Mouse (Mus musculus): ENCODE measurements around the gene Sept9.

DNA sequence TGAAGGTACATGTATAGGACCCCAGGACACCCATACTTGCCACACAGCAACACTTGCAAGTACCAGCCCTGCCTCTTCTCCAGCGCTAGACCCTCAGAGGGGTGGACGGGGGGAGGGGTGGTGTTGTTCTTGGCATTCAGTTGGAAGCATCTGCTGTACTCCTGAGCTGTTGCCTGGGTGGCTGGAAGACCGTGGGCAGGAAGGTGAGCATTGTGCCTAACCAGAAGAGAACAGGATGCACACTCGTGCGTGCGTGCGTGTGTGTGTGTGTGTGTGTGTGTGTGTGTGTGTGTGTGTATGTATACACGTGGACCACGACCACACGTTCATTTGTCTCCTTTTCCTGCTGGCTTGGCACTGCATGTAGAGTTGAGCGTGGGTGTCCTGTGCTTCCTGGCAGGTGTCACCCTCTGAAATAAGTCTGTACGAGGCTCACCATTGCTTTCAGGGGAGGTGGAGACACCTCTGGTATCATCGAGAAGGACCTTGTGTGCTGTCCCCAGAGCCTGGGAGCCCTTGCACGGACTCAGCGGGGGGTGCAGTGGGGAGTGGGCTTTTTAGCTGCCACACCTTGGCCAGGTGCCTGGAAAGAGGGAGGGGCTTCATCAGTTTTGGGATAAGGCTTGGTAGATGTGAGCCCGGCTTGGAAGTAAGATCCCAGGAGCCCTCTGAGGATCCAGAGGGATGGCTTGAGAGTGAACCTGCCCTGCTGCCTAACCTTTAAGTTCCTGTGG is 127.6 kb downstream of the Sept9 start:
- TF ChIP-seq POLR2A (IDR thresholded peaks at IDR 0.05; ENCODE audit: insufficient read depth, low read depth, low read length) (no peak), CTCF (IDR thresholded peaks at IDR 0.05; ENCODE audit: insufficient read depth, low read depth, low read length) (no peak)
